In genomic region chr2:158965003-158965665, GRCm38 (mm10) we compare ENCODE assay signal across 7 mouse cellular contexts.
DNase-seq lines count a peak whose midpoint lies in the region.

No protein-coding gene starts in this region.

- DNase-seq in 3134 (ENCODE audit: extremely low read depth, insufficient read length, low spot score), result peak; percentile 15
- peak; percentile 67 for DNase-seq in 3T3-L1 (ENCODE audit: low read depth, low spot score)
- DNase-seq in frontal cortex, postnatal 36 days (ENCODE audit: low spot score in 2 of 2), result peak; percentile 87 to 90
- DNase-seq in left cerebral cortex, adult 11 months (ENCODE audit: low spot score), result peak; percentile 54
- DNase-seq in right cerebral cortex, adult 18-20 months, result peak; percentile 90
- DNase-seq in spleen, adult 18-20 months, result no peak
- no peak for DNase-seq in gastrocnemius, postnatal 10 days

Comparison
In these comparisons a context has a peak if more than half of its experiments do, and no peak if none do; other contexts are left out.
1. DNase-seq: peak in 3134 (single experiment), 3T3-L1 (single experiment), frontal cortex, postnatal 36 days (2 of 2), left cerebral cortex, adult 11 months (single experiment) and right cerebral cortex, adult 18-20 months (single experiment); none in spleen, adult 18-20 months (0 of 2) and gastrocnemius, postnatal 10 days (single experiment).